Mouse (Mus musculus): ENCODE results near the gene Tdrd9. TPM values are rescaled to one million over a fixed set of nuclear protein-coding genes. Genes with fewer than 3 reads are reported as not detected.

Gene Tdrd9
- total and polyA plus RNA-seq, 3 experiments = 28.9 to 46.5 TPM; not detected in 1

Other genes starting within 250 kb of the Tdrd9 start
- gene Klc1, start 212.7 kb upstream of the Tdrd9 start, total RNA-seq (2012; rRNA removed) = 29.1 and 30.7 TPM in 2 replicates
- gene Klc1, start 212.7 kb upstream of the Tdrd9 start, polyA plus RNA-seq (2012; ENCODE audit: insufficient read depth in 1 of 2, insufficient read length in 2 of 2, low read depth in 1 of 2, low replicate concordance in 2 of 2, missing spikeins in 1 of 2) = 10 to 100 TPM in 1 of 2 experiments, not detected in 1; 60.4 TPM
- 9.0 and 10.0 TPM in 2 replicates for gene Xrcc3, start 157.7 kb upstream of the Tdrd9 start, total RNA-seq (2012; rRNA removed)
- gene Xrcc3, start 157.7 kb upstream of the Tdrd9 start, polyA plus RNA-seq (2012; ENCODE audit: insufficient read depth in 1 of 2, insufficient read length in 2 of 2, low read depth in 1 of 2, low replicate concordance in 2 of 2, missing spikeins in 1 of 2) = 10 to 100 TPM in 1 of 2 experiments, not detected in 1; 18.8 TPM
- 7.2 and 8.1 TPM in 2 replicates for gene Zfyve21, start 157.4 kb upstream of the Tdrd9 start, total RNA-seq (2012; rRNA removed)
- gene Zfyve21, start 157.4 kb upstream of the Tdrd9 start, polyA plus RNA-seq (2012; ENCODE audit: insufficient read depth in 1 of 2, insufficient read length in 2 of 2, low read depth in 1 of 2, low replicate concordance in 2 of 2, missing spikeins in 1 of 2) = 1 to 10 TPM in 1 of 2 experiments, not detected in 1; 9.1 TPM
- 1.5 and 2.0 TPM in 2 replicates for gene Ppp1r13b, start 63.4 kb upstream of the Tdrd9 start, total RNA-seq (2012; rRNA removed)
- 1 to 10 TPM in 1 of 2 experiments, not detected in 1; 8.7 TPM for gene Ppp1r13b, start 63.4 kb upstream of the Tdrd9 start, polyA plus RNA-seq (2012; ENCODE audit: insufficient read depth in 1 of 2, insufficient read length in 2 of 2, low read depth in 1 of 2, low replicate concordance in 2 of 2, missing spikeins in 1 of 2)
- 461 and 487 TPM in 2 replicates for gene Atp5mpl, start 4.6 kb upstream of the Tdrd9 start, total RNA-seq (2012; rRNA removed)
- 1,000 to 10,000 TPM in 1 of 2 experiments, 100 to 1,000 TPM in 1; 224 to 1,158 TPM for gene Atp5mpl, start 4.6 kb upstream of the Tdrd9 start, polyA plus RNA-seq (2012; ENCODE audit: insufficient read depth in 1 of 2, insufficient read length in 2 of 2, low read depth in 1 of 2, low replicate concordance in 2 of 2, missing spikeins in 1 of 2)
- 0.08 TPM in 1 of 2 replicates, not detected in the other for gene Rd3l, start 9.8 kb downstream of the Tdrd9 start, total RNA-seq (2012; rRNA removed)
- not detected for gene Rd3l, start 9.8 kb downstream of the Tdrd9 start, polyA plus RNA-seq (2012; ENCODE audit: insufficient read depth in 1 of 2, insufficient read length in 2 of 2, low read depth in 1 of 2, low replicate concordance in 2 of 2, missing spikeins in 1 of 2)
- not detected in 2 replicates for gene Aspg, start 135.1 kb downstream of the Tdrd9 start, total RNA-seq (2012; rRNA removed)
- not detected for gene Aspg, start 135.1 kb downstream of the Tdrd9 start, polyA plus RNA-seq (2012; ENCODE audit: insufficient read depth in 1 of 2, insufficient read length in 2 of 2, low read depth in 1 of 2, low replicate concordance in 2 of 2, missing spikeins in 1 of 2)
- 4.4 and 6.9 TPM in 2 replicates for gene Kif26a, start 174.6 kb downstream of the Tdrd9 start, total RNA-seq (2012; rRNA removed)
- gene Kif26a, start 174.6 kb downstream of the Tdrd9 start, polyA plus RNA-seq (2012; ENCODE audit: insufficient read depth in 1 of 2, insufficient read length in 2 of 2, low read depth in 1 of 2, low replicate concordance in 2 of 2, missing spikeins in 1 of 2) = 1 to 10 TPM in 1 of 2 experiments, not detected in 1; 4.8 TPM